Mouse (Mus musculus) spleen, adult 2 months (tissue): ENCODE measurements around the gene Pkhd1. TPM values are rescaled to one million over a fixed set of nuclear protein-coding genes. Genes with fewer than 3 reads are reported as not detected.

Experiments
- DNase-seq, 2 experiments: peaks; one replicate each; pipeline versions ENCODE4 v3.0.0 to v3.0.0-alpha.2; 2012 to 2021; ENCODE audit warnings: low spot score in 2 of 2, low read depth in 1 of 2
- H3K27ac ChIP-seq: fragments of 200-500 bp; 2 replicates; pipeline ENCODE4 v1.5.1; 2012; ENCODE audit warnings: low read length, inconsistent platforms; ENCODE audit not compliant: insufficient read depth
- H3K27me3 ChIP-seq: fragments of 200-500 bp; 2 replicates; pipeline ENCODE4 v1.6.1; 2012; ENCODE audit warnings: mild to moderate bottlenecking, moderate library complexity, low read length, inconsistent platforms; ENCODE audit not compliant: control insufficient read depth, insufficient read depth
- H3K36me3 ChIP-seq: fragments of 200-500 bp; 2 replicates; pipeline ENCODE4 v1.6.1; 2012; ENCODE audit warnings: mild to moderate bottlenecking, low read length, inconsistent platforms; ENCODE audit not compliant: control insufficient read depth, insufficient read depth
- H3K4me1 ChIP-seq: fragments of 200-500 bp; 2 replicates; pipeline ENCODE4 v1.6.1; 2011; ENCODE audit warnings: inconsistent platforms; ENCODE audit not compliant: control insufficient read depth, insufficient read depth, insufficient read length
- H3K4me3 ChIP-seq: fragments of 200-500 bp; 2 replicates; pipeline ENCODE4 v1.5.1; 2011; ENCODE audit warnings: mild to moderate bottlenecking, inconsistent platforms; ENCODE audit not compliant: insufficient read depth, insufficient read length; ENCODE audit errors: extremely low read depth
- CTCF ChIP-seq: fragments of 200-500 bp; IDR thresholded peaks from 2 replicates; pipeline ENCODE4 v1.5.1; 2011; ENCODE audit warnings: mild to moderate bottlenecking, inconsistent platforms; ENCODE audit not compliant: insufficient read depth, insufficient read length, insufficient replicate concordance; ENCODE audit errors: extremely low read depth
- POLR2A ChIP-seq: fragments of 200-500 bp; IDR thresholded peaks from 2 replicates; pipeline ENCODE4 v1.6.1; 2011; ENCODE audit warnings: low read depth, low read length, inconsistent platforms
- WGBS: fragments of 180-500 bp; shearing (Covaris S2); methylation state at CpG from one replicate; pipeline ENCODE4 v1.1.7; 2018; 5-methylcytosine and 5-hydroxymethylcytosine counted together
- polyA plus RNA-seq: library from polyadenylated mRNA; depleted of rRNA; stranded (reverse); fragments of >200 nt; gene quantifications from 2 replicates; pipeline ENCODE4 v1.2.3, GENCODE M21; 2012

The Pkhd1 gene
- polyA plus RNA-seq, 1 experiment, result 0.05 TPM

DNA sequence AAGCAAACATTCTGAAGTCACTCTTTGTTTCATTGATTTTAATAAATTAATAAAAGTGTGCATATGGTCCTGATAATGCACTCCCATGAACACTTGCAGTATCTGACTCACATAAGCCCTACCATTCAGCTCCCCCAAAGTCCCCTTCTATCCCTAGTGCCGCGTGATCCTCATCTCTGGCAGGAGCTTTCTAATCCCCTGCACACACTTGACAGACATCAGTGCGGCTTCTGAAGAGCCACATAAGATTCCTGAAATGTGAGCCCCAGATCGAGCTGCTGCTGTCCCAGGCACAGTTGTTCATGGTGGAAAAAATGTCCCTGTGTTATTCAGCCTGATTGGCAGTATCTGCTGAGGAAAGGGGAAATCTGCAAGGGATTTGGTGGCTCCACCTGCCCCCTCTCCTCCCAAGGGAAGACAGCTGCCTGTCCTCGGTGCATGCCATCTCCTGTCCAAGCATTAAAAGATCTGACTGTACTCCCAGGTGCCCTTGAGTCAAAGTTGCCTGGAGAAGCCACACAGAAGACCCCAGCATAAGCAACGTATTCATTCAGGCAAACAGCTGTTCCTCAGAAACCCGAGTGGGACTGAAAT lies 15.5 kb upstream of the Pkhd1 start:
- H3K4me1 ChIP-seq, result no peaks in the 10 kb centered on the region
- no peaks in the 10 kb centered on the region for H3K27me3 ChIP-seq
- H3K27ac ChIP-seq, result no peak overlapping the region
- DNase-seq, result no peak
- 81% methylated on average over 7 of the region's 7 CpGs for whole genome bisulfite sequencing
- TF ChIP-seq POLR2A (no peak), CTCF (no peak)
- H3K4me3 ChIP-seq, result no peak overlapping the region
- H3K36me3 ChIP-seq, result no peaks in the 10 kb centered on the region

DNA sequence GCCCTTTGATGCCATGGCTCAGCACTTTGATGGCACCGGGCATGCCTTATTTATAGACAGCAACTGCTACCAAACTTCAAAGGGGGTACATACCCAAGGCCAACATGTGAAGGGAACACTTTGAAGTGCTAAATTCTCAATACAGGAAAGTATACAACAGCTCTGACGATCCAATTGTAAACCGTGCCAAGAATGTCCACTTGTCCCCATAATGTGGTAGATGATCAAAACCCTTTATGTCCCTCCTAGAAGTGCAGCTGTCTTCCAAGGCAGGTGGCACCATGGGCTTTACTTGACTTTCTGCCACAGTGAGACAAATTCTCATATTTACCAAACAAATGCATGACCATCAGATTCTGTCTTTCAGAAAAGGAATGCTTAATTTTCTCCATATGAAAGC lies 6.7 kb upstream of the Pkhd1 start:
- 87% methylated on average over 3 of the region's 3 CpGs for whole genome bisulfite sequencing
- DNase-seq, result no peak
- H3K36me3 ChIP-seq, result no peaks in the 10 kb centered on the region
- no peak overlapping the region for H3K4me3 ChIP-seq
- H3K27me3 ChIP-seq, result no peaks in the 10 kb centered on the region
- no peak for TF ChIP-seq CTCF
- TF ChIP-seq POLR2A, result no peak
- no peak overlapping the region for H3K27ac ChIP-seq
- H3K4me1 ChIP-seq, result no peaks in the 10 kb centered on the region

DNA sequence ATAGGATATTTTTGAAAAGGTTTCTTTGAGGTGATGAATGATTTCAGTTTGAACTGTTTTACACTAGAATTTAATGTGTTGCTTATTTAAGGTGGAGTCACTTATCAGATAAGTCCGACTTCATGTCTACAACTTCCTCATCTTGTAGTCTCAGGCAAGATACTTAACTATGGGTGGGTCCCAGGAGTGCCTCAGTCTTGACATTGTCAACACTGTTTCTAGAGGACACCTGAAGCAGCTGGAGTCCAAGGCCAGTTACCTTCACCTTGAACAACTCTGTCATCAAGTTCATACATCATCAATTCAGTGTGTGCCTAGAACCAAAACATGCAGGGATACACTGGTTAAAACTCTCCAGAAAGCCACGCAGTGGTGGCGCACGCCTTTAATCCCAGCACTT lies 5.5 kb upstream of the Pkhd1 start:
- H3K4me1 ChIP-seq, result no peaks in the 10 kb centered on the region
- no peaks in the 10 kb centered on the region for H3K27me3 ChIP-seq
- TF ChIP-seq CTCF (no peak), POLR2A (no peak)
- no peak overlapping the region for H3K4me3 ChIP-seq
- WGBS, result 82% methylated on average over 4 of the region's 4 CpGs
- H3K27ac ChIP-seq, result no peak overlapping the region
- no peaks in the 10 kb centered on the region for H3K36me3 ChIP-seq
- no peak for DNase-seq

DNA sequence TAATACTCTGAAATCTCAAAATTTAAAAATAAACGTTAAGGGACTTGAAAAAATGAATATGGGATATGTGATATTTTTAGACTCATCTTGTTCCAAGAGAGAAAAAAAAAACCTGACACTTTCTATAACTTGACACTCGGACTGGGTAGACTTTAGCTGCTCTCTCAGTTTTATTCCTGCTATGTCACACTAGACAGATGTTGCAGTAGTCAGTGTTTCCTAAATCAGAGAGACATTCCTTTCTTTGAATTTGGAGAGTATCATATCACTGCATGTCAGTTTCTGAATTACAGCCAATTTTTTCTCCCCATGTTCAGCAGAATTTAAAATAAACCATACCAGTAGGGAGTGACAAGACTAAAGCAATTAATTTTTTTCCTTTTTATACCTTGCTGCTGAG lies 2.7 kb upstream of the Pkhd1 start:
- Histone ChIP-seq H3K36me3 (no peaks in the 10 kb centered on the region), H3K27me3 (no peaks in the 10 kb centered on the region), H3K27ac (no peak overlapping the region), H3K4me1 (no peaks in the 10 kb centered on the region), H3K4me3 (no peak overlapping the region)
- WGBS, result 70% methylated on average over 2 of the region's 2 CpGs
- DNase-seq, result no peak
- TF ChIP-seq POLR2A, result no peak
- TF ChIP-seq CTCF, result no peak

DNA sequence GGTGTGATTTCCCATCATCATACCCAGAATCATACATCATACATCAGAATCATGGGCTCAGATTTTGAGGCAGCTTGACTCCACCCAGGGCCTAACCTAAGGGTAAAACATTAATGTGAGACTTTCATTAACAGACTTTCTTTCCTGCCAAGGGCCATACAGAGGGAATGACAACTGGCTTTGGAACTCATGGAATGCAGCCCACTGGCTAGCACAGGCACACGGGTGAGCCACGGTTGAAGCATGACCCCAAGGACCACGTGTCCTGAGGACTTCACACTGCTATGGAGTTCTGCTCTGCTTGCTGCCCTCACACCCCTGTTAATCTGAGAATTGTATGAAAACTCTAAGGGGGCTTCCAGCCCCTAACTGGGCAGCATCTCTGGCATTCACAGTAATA lies 1.5 kb upstream of the Pkhd1 start:
- H3K27me3 ChIP-seq, result no peaks in the 10 kb centered on the region
- DNase-seq, result no peak
- no peak overlapping the region for H3K27ac ChIP-seq
- WGBS, result 70% methylated on average over 3 of the region's 3 CpGs
- H3K4me1 ChIP-seq, result no peaks in the 10 kb centered on the region
- H3K36me3 ChIP-seq, result no peaks in the 10 kb centered on the region
- no peak overlapping the region for H3K4me3 ChIP-seq
- TF ChIP-seq POLR2A (no peak), CTCF (no peak)

DNA sequence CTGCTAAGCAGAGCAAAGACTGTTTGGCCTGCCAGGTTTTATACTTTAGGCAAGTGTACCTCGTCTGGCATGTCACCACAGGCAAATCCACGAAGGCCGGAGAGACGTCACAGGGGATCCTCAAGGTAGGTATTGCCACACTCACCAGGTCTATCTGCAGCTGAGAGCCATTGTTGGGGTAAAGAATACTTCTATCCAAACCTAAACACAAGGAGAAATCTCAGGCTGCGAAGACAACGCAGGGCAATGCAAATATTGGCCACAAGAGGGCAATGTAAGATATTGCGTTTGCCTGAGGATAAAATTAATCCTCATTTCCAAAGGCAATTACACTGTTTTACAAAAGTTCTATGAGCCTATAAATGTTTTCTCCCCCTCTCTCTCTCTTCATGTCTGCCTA lies 5.2 kb downstream of the Pkhd1 start:
- Histone ChIP-seq H3K4me3 (no peak overlapping the region), H3K27ac (no peak overlapping the region), H3K27me3 (no peaks in the 10 kb centered on the region), H3K36me3 (no peaks in the 10 kb centered on the region), H3K4me1 (no peaks in the 10 kb centered on the region)
- TF ChIP-seq CTCF (peak; percentile 26; the same call in 1 of the 2 replicates), POLR2A (no peak)
- DNase-seq, result no peak
- WGBS, result 35% methylated on average over 7 of the region's 7 CpGs

DNA sequence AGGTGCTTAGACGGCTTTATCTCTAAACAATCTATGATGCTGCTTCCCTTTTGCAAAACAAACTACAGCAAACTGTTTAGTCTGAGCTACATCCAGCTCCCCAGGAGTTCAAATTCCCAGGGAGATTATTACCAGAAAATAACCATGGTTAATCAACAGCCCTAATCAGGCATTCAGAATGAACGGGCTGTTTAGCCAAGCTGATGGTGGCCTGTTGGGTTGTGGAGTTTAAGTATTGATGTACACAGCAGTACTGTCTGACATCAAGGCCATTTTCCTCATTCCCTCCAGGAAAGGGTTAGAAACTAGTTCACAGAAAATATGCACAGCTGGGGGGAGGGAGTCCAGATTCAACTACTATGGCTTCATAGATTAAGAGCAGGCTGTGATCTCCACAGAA lies 12.4 kb downstream of the Pkhd1 start:
- no peaks in the 10 kb centered on the region for H3K27me3 ChIP-seq
- WGBS, result 75% methylated on average over 2 of the region's 2 CpGs

More for the DNA sequence above, 12.4 kb downstream of the Pkhd1 start:
- Histone ChIP-seq H3K27ac (no peak overlapping the region), H3K4me3 (no peak overlapping the region), H3K36me3 (no peaks in the 10 kb centered on the region), H3K4me1 (no peaks in the 10 kb centered on the region)
- TF ChIP-seq POLR2A, result no peak
- no peak for TF ChIP-seq CTCF
- no peak for DNase-seq
